ENCODE assay signal across 16 mouse cellular contexts in the genomic region with DNA sequence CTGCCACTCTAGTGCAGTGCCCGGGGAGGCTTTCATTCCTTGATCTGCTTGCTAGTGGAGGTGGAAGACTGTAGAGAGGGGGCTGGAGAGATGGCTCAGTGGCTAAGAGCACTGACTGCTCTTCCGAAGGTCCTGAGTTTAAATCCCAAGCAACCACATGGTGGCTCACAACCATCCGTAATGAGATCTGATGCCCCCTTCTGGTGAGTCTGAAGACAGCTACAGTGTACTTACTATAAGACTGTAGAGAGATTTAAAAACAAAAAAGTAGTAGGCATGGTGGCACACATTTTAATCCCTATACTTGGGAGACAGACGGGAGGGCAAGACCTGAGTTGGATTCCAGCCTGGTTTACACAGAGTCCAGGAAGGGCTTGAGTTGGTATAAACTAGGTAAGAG. TPM values are rescaled to one million over a fixed set of nuclear protein-coding genes. Genes with fewer than 3 reads are reported as not detected.
DNase-seq lines count a peak whose midpoint lies in the region; ATAC-seq and TF ChIP-seq lines count a peak whose summit lies in the region.
"Had no signal": no experiment of that assay in that cellular context is flagged by ENCODE, and none has a peak within 500 bp of the region (broad histone marks: within the 10 kb centered on the region; RNA-seq: fewer than 3 reads in every experiment).

No protein-coding gene starts in this region.

- H3K4me1 ChIP-seq in liver, adult 2 months (ENCODE audit: control insufficient read depth, insufficient read depth, low read length) = peaks cover 6% of the 10 kb centered on the region
- H3K4me1 ChIP-seq in liver, embryonic 11.5 days (replicated peaks; ENCODE audit: control insufficient read depth, insufficient read depth, low read length) = peaks cover 15% of the 10 kb centered on the region
- no peaks in the 10 kb centered on the region for H3K4me1 ChIP-seq in ES-Bruce4 (ENCODE audit: control insufficient read depth, insufficient read depth, low read length)

- H3K36me3 ChIP-seq in liver, adult 2 months (ENCODE audit: control insufficient read depth, insufficient read depth, low read length) = peaks cover 15% of the 10 kb centered on the region; the same call in 1 of the 2 replicates
- H3K36me3 ChIP-seq in liver, embryonic 11.5 days (ENCODE audit: control insufficient read depth, insufficient read depth, low read length) = peaks cover 47% of the 10 kb centered on the region
- H3K36me3 ChIP-seq in ES-Bruce4 (ENCODE audit: control insufficient read depth, insufficient read depth, low read length, poor library complexity, severe bottlenecking) = peaks cover 52% of the 10 kb centered on the region

- H3K9me3 ChIP-seq in liver, embryonic 11.5 days (ENCODE audit: control insufficient read depth, low read length) = no peaks in the 10 kb centered on the region
- H3K9me3 ChIP-seq in ES-Bruce4 (replicated peaks; ENCODE audit: control insufficient read depth, insufficient read depth, low read length, poor library complexity, severe bottlenecking) = no peaks in the 10 kb centered on the region
- H3K9me3 ChIP-seq: embryonic facial prominence, embryonic 13.5 days; hindbrain, embryonic 12.5 days; limb, embryonic 15.5 days; midbrain, embryonic 12.5 days; neural tube, embryonic 13.5 days had no signal

- DNase-seq in embryo, embryonic 10 days (ENCODE audit: low spot score) = peak; percentile 42
- DNase-seq in embryo, embryonic 9.5 days (ENCODE audit: extremely low spot score) = no peak
- DNase-seq in liver, adult 2 months (ENCODE audit: extremely low read depth, low read depth, low spot score) = peak; percentile 39
- DNase-seq in liver, embryonic 11.5 days (ENCODE audit: low spot score) = no peak
- peak; percentile 33 for DNase-seq in embryo, embryonic 10.5 days (ENCODE audit: low spot score)
- no peak for DNase-seq in cerebellum, postnatal 36 days
- no peak for DNase-seq in testis, postnatal 10 days (ENCODE audit: low spot score)
- DNase-seq: right cerebral cortex, postnatal 14 days had no signal

- H3K9ac ChIP-seq in liver, adult 2 months (ENCODE audit: low read depth, low read length) = no peak overlapping the region
- no peak overlapping the region for H3K9ac ChIP-seq in liver, embryonic 11.5 days (ENCODE audit: low read depth, low read length)
- H3K9ac ChIP-seq in ES-Bruce4 (ENCODE audit: low read depth, poor library complexity, severe bottlenecking) = no peak overlapping the region
- H3K9ac ChIP-seq: embryonic facial prominence, embryonic 13.5 days; hindbrain, embryonic 12.5 days; limb, embryonic 15.5 days; midbrain, embryonic 12.5 days; neural tube, embryonic 13.5 days had no signal

- no peak overlapping the region for H3K27ac ChIP-seq in liver, adult 2 months (replicated peaks; ENCODE audit: insufficient read depth, low read depth, low read length)
- no peak overlapping the region for H3K27ac ChIP-seq in liver, embryonic 11.5 days (ENCODE audit: low read depth, low read length)
- H3K27ac ChIP-seq in ES-Bruce4 (ENCODE audit: insufficient read depth, low read length) = no peak overlapping the region
- H3K27ac ChIP-seq: embryonic facial prominence, embryonic 13.5 days; hindbrain, embryonic 12.5 days; limb, embryonic 15.5 days; midbrain, embryonic 12.5 days; neural tube, embryonic 13.5 days had no signal

- no peaks in the 10 kb centered on the region for H3K27me3 ChIP-seq in liver, adult 2 months (ENCODE audit: control insufficient read depth, insufficient read depth, low read length)
- no peaks in the 10 kb centered on the region for H3K27me3 ChIP-seq in liver, embryonic 11.5 days (replicated peaks; ENCODE audit: control insufficient read depth, insufficient read depth, low read length)
- H3K27me3 ChIP-seq in ES-Bruce4 (ENCODE audit: control insufficient read depth, insufficient read depth, low read length, poor library complexity, severe bottlenecking) = no peaks in the 10 kb centered on the region
- H3K27me3 ChIP-seq: embryonic facial prominence, embryonic 13.5 days; hindbrain, embryonic 12.5 days; limb, embryonic 15.5 days; midbrain, embryonic 12.5 days; neural tube, embryonic 13.5 days had no signal

- no peak for TF ChIP-seq CTCF in liver, adult 2 months (IDR thresholded peaks at IDR 0.05; ENCODE audit: low read depth, low read length)
- peak; percentile 19 for TF ChIP-seq CTCF in ES-Bruce4 (IDR thresholded peaks at IDR 0.05; ENCODE audit: low read depth, low read length)

- no peak overlapping the region for H3K4me2 ChIP-seq in liver, embryonic 11.5 days
- H3K4me2 ChIP-seq: embryonic facial prominence, embryonic 13.5 days; hindbrain, embryonic 12.5 days; limb, embryonic 15.5 days; midbrain, embryonic 12.5 days; neural tube, embryonic 13.5 days had no signal

- H3K4me3 ChIP-seq in liver, adult 2 months (ENCODE audit: insufficient read depth, low read depth, low read length) = no peak overlapping the region
- H3K4me3 ChIP-seq in liver, embryonic 11.5 days (ENCODE audit: low read depth, low read length) = no peak overlapping the region
- no peak overlapping the region for H3K4me3 ChIP-seq in ES-Bruce4 (ENCODE audit: low read depth, low read length)
- H3K4me3 ChIP-seq: embryonic facial prominence, embryonic 13.5 days; hindbrain, embryonic 12.5 days; limb, embryonic 15.5 days; midbrain, embryonic 12.5 days; neural tube, embryonic 13.5 days had no signal

- no peak for ATAC-seq in liver, embryonic 11.5 days (replicated peaks; ENCODE audit: low FRiP score)

- TF ChIP-seq EP300 in ES-Bruce4 (IDR thresholded peaks at IDR 0.05; ENCODE audit: insufficient read depth, low read depth, low read length) = no peak

- WGBS in liver, adult 2 months = 71% methylated on average over 4 of the region's 4 CpGs
- WGBS in liver, embryonic 11.5 days = 76% methylated on average over 4 of the region's 4 CpGs

- H3K79me2 ChIP-seq in liver, adult 2 months (ENCODE audit: control insufficient read depth, insufficient read depth, low read length) = 0 out of 2 replicates have a peak, but pooled peaks cover 6% of the 10 kb centered on the region

- no peak for TF ChIP-seq POLR2A in liver, adult 2 months (IDR thresholded peaks at IDR 0.05; ENCODE audit: extremely low read depth, insufficient read depth, low read length)
- TF ChIP-seq POLR2A in ES-Bruce4 (IDR thresholded peaks at IDR 0.05; ENCODE audit: insufficient read depth, low read length) = no peak

RNA-seq across cellular contexts. Expression of a gene that starts 2.8 kb away (rescaled TPM):
- 22.3 and 26.9 TPM in 2 replicates for total RNA-seq in liver, adult 2 months (2014; rRNA removed)
- 48.7 and 56.2 TPM in 2 replicates for polyA plus RNA-seq in liver, adult 2 months (2012; rRNA removed)
- polyA plus RNA-seq in liver, embryonic 11.5 days (2014; fragmentation: Nextera tagmentation; extraction: Ambion mirVana) = 259 and 264 TPM in 2 replicates
- polyA plus RNA-seq in ES-Bruce4 (2011; ENCODE audit: insufficient read depth, insufficient read length, low read depth, missing spikeins) = 68.2 TPM in 2 replicates

RNA-seq across cellular contexts. Expression of a gene that starts 13.4 kb away (rescaled TPM):
- total RNA-seq in liver, adult 2 months (2014; rRNA removed) = 23,407 and 25,019 TPM in 2 replicates
- polyA plus RNA-seq in liver, adult 2 months (2012; rRNA removed) = 39,394 and 43,401 TPM in 2 replicates
- polyA plus RNA-seq in liver, embryonic 11.5 days (2014; fragmentation: Nextera tagmentation; extraction: Ambion mirVana) = 1,439 and 1,470 TPM in 2 replicates
- polyA plus RNA-seq in ES-Bruce4 (2011; ENCODE audit: insufficient read depth, insufficient read length, low read depth, missing spikeins) = 1,030 and 1,048 TPM in 2 replicates

RNA-seq across cellular contexts. Expression of a gene that starts 20.0 kb away (rescaled TPM):
- 7,017 and 7,765 TPM in 2 replicates for total RNA-seq in liver, adult 2 months (2014; rRNA removed)
- polyA plus RNA-seq in liver, adult 2 months (2012; rRNA removed) = 5,801 and 8,240 TPM in 2 replicates
- 173 and 199 TPM in 2 replicates for polyA plus RNA-seq in liver, embryonic 11.5 days (2014; fragmentation: Nextera tagmentation; extraction: Ambion mirVana)
- polyA plus RNA-seq in ES-Bruce4 (2011; ENCODE audit: insufficient read depth, insufficient read length, low read depth, missing spikeins) = 93.2 and 95.8 TPM in 2 replicates

RNA-seq across cellular contexts. Expression of a gene that starts 31.1 kb away (rescaled TPM):
- 2,758 and 2,845 TPM in 2 replicates for total RNA-seq in liver, adult 2 months (2014; rRNA removed)
- polyA plus RNA-seq in liver, adult 2 months (2012; rRNA removed) = 3,664 and 4,159 TPM in 2 replicates
- 4.8 and 5.4 TPM in 2 replicates for polyA plus RNA-seq in liver, embryonic 11.5 days (2014; fragmentation: Nextera tagmentation; extraction: Ambion mirVana)
- polyA plus RNA-seq in ES-Bruce4 (2011; ENCODE audit: insufficient read depth, insufficient read length, low read depth, missing spikeins) = 1.1 TPM in 1 of 2 replicates, not detected in the other
- total RNA-seq: heart, adult 8-10 months had no signal
- polyA plus RNA-seq: embryonic facial prominence, embryonic 13.5 days; hindbrain, embryonic 12.5 days had no signal

RNA-seq across cellular contexts. Expression of a gene that starts 31.2 kb away (rescaled TPM):
- 38.2 and 45.8 TPM in 2 replicates for total RNA-seq in liver, adult 2 months (2014; rRNA removed)
- polyA plus RNA-seq in liver, adult 2 months (2012; rRNA removed) = 86.3 and 159 TPM in 2 replicates
- polyA plus RNA-seq in liver, embryonic 11.5 days (2014; fragmentation: Nextera tagmentation; extraction: Ambion mirVana) = not detected in 2 replicates
- not detected in 2 replicates for polyA plus RNA-seq in ES-Bruce4 (2011; ENCODE audit: insufficient read depth, insufficient read length, low read depth, missing spikeins)
- total RNA-seq: heart, adult 8-10 months had no signal
- polyA plus RNA-seq: embryonic facial prominence, embryonic 13.5 days; hindbrain, embryonic 12.5 days; kidney, embryonic 16.5 days; limb, embryonic 15.5 days; midbrain, embryonic 12.5 days; neural tube, embryonic 13.5 days had no signal

Comparison
In these comparisons a context has a peak if more than half of its experiments do, and no peak if none do; other contexts are left out.
1. DNase-seq: peak in embryo, embryonic 10 days (single experiment), liver, adult 2 months (single experiment) and embryo, embryonic 10.5 days (single experiment); none in embryo, embryonic 9.5 days (single experiment), liver, embryonic 11.5 days (single experiment), cerebellum, postnatal 36 days (0 of 2) and testis, postnatal 10 days (single experiment).
2. RNA of a gene that starts 13.4 kb away (polyA plus RNA-seq): 39,394 to 43,401 TPM in liver, adult 2 months; 1,439 to 1,470 TPM in liver, embryonic 11.5 days and 1,030 to 1,048 TPM in ES-Bruce4; every median in the first group is over 10 times any median in the second.
3. RNA of a gene that starts 20.0 kb away (polyA plus RNA-seq): 5,801 to 8,240 TPM in liver, adult 2 months; 173 to 199 TPM in liver, embryonic 11.5 days and 93.2 to 95.8 TPM in ES-Bruce4; every median in the first group is over 10 times any median in the second.